Mouse (Mus musculus): ENCODE results near the gene Zfp385b.

DNA sequence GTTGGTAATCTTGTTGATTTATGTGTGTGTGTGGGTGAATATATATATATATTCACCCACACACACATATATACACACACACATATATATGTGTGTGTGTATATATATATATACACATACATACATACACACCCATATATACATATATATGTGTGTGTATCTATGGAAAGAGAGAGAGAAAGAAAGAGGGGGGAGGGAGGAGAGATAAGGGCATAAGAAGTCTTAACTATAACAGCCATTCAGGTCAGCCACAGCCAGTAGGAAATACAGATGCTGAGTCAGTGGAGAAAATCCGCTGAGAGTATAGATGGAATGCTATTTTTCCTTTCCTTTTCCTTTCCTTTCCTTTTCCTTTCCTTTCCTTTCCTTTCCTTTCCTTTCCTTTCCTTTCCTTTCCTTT is 313.8 kb downstream of the Zfp385b start:
- TF ChIP-seq BHLHE40 (IDR thresholded peaks at IDR 0.05; ENCODE audit: low read depth, low read length) = no peak
- TF ChIP-seq CTCF (conservative IDR thresholded peaks at IDR 0.05 in 1 of 2, IDR thresholded peaks at IDR 0.05 in 1 of 2; ENCODE audit: low read depth in 2 of 2, low read length in 2 of 2) = no peak
- TF ChIP-seq NRF1 (IDR thresholded peaks at IDR 0.05; ENCODE audit: low read depth, low read length) = no peak
- TF ChIP-seq SIN3A (IDR thresholded peaks at IDR 0.05; ENCODE audit: low read length) = no peak
- TF ChIP-seq MAX (IDR thresholded peaks at IDR 0.05; ENCODE audit: low read length) = no peak
- TF ChIP-seq CHD2 (IDR thresholded peaks at IDR 0.05; ENCODE audit: low read length) = no peak
- no peak for TF ChIP-seq MAFK (IDR thresholded peaks at IDR 0.05; ENCODE audit: insufficient replicate concordance, low read length)
- no peak for TF ChIP-seq RAD21 (IDR thresholded peaks at IDR 0.05; ENCODE audit: low read depth, low read length)
- no peak for TF ChIP-seq ELF1 (IDR thresholded peaks at IDR 0.05; ENCODE audit: low read depth, low read length)
- TF ChIP-seq EP300 (IDR thresholded peaks at IDR 0.05; ENCODE audit: low read length) = no peak
- no peak for TF ChIP-seq MEF2A (IDR thresholded peaks at IDR 0.05; ENCODE audit: borderline replicate concordance, low read depth, low read length)
- no peak for TF ChIP-seq POLR2A (IDR thresholded peaks at IDR 0.05; ENCODE audit: low read depth, low read length)
- TF ChIP-seq TCF12 (IDR thresholded peaks at IDR 0.05; ENCODE audit: low read depth, low read length) = no peak
- TF ChIP-seq JUN (IDR thresholded peaks at IDR 0.05; ENCODE audit: insufficient read depth, low read depth, low read length) = no peak

Data from CH12.LX (cell line).